Mouse (Mus musculus) lung, adult 2 months (tissue): Measurements from ENCODE around the gene Pld6.

Experiments used
- CTCF ChIP-seq: fragments of 200-500 bp; IDR thresholded peaks from 2 replicates; pipeline ENCODE4 v1.5.1; 2011; ENCODE audit warnings: mild to moderate bottlenecking, low read length, control low read depth; ENCODE audit not compliant: insufficient read depth
- POLR2A ChIP-seq: fragments of 200-500 bp; IDR thresholded peaks from 2 replicates; pipeline ENCODE4 v1.6.1; 2011; ENCODE audit warnings: low read depth, mild to moderate bottlenecking, control low read depth, low read length, borderline replicate concordance; ENCODE audit errors: extremely low read depth

DNA sequence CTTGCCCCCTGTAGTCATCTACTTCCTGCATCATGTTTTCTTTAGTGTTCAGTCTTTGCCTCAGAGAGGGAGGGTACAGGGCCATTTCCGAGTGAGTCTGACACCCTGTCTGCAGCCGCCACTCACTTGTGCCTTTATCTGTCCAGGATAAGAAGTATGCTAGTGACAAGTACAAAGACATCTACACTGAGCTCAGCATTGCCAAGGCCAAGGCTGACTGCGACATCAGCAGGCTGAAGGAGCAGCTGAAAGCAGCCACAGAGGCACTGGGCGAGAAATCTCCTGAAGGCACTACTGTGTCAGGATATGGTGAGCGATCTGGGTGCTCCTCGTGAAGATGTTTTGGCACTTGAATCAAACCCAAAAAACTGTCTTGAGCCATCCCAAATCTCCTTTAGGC is 17.7 kb downstream of the Pld6 start:
- TF ChIP-seq CTCF (no peak), POLR2A (no peak)
